Mouse (Mus musculus) limb, embryonic 14.5 days (tissue): ENCODE measurements around the gene Pdgfc. TPM values are rescaled to one million over a fixed set of nuclear protein-coding genes. Genes with fewer than 3 reads are reported as not detected.

Experiments used
- ATAC-seq: fragments of 200-750 bp; cut with Nextera tagmentation; 2 replicates; pipeline ENCODE4 v1.8.0; 2017; ENCODE audit warnings: low read depth, moderate number of reproducible peaks, moderate TSS enrichment; ENCODE audit not compliant: low FRiP score
- DNase-seq: peaks from one replicate; pipeline ENCODE4 v3.0.0-alpha.2; 2015; ENCODE audit warnings: low spot score
- H3K27ac ChIP-seq: fragments of 300-500 bp; sonication (generic); replicated peaks from 2 replicates; pipeline ENCODE4 v1.5.1; 2014; ENCODE audit warnings: low read depth, mild to moderate bottlenecking, low read length, moderate library complexity, mixed read lengths
- H3K27me3 ChIP-seq: fragments of 300-500 bp; sonication (generic); 2 replicates; pipeline ENCODE4 v1.6.1; 2014; ENCODE audit warnings: low read length, mixed read lengths; ENCODE audit not compliant: control insufficient read depth, insufficient read depth
- H3K36me3 ChIP-seq: fragments of 300-500 bp; sonication (generic); 2 replicates; pipeline ENCODE4 v1.6.1; 2014; ENCODE audit warnings: mild to moderate bottlenecking, low read length, moderate library complexity, mixed read lengths; ENCODE audit not compliant: control insufficient read depth, insufficient read depth
- H3K4me1 ChIP-seq: fragments of 300-500 bp; sonication (generic); 2 replicates; pipeline ENCODE4 v1.6.1; 2014; ENCODE audit warnings: antibody characterized with exemption, low read length, mixed read lengths; ENCODE audit not compliant: control insufficient read depth, insufficient read depth
- H3K4me2 ChIP-seq: fragments of 300-500 bp; sonication (generic); replicated peaks from 2 replicates; pipeline ENCODE4 v1.6.1; 2014; ENCODE audit warnings: low read depth, mild to moderate bottlenecking, low read length, moderate library complexity; ENCODE audit not compliant: severe bottlenecking
- H3K4me3 ChIP-seq: fragments of 300-500 bp; sonication (generic); replicated peaks from 2 replicates; pipeline ENCODE4 v1.5.1; 2014; ENCODE audit warnings: low read length
- H3K9ac ChIP-seq: fragments of 300-500 bp; sonication (generic); 2 replicates; pipeline ENCODE4 v1.6.1; 2014; ENCODE audit warnings: mild to moderate bottlenecking, low read depth, low read length, moderate library complexity; ENCODE audit not compliant: severe bottlenecking
- H3K9me3 ChIP-seq: fragments of 300-500 bp; sonication (generic); 2 replicates; pipeline ENCODE4 v1.6.1; 2016; ENCODE audit warnings: low read length; ENCODE audit not compliant: control insufficient read depth
- POLR2A ChIP-seq: fragments of 200-500 bp; IDR thresholded peaks from 2 replicates; pipeline ENCODE4 v1.8.0; 2012; ENCODE audit warnings: inconsistent platforms, mild to moderate bottlenecking, moderate library complexity, borderline replicate concordance; ENCODE audit not compliant: insufficient read depth, insufficient read length; ENCODE audit errors: extremely low read depth
- WGBS: fragments of 180-500 bp; shearing (Covaris S2); extraction: QIAGEN DNeasy Blood & Tissue Kit; methylation state at CpG from one replicate; pipeline ENCODE4 v1.1.7; 2014; 5-methylcytosine and 5-hydroxymethylcytosine counted together
- polyA plus RNA-seq, 2 experiments: library from polyadenylated mRNA; depleted of rRNA in 1 of 2; stranded (reverse) in 1 of 2; unstranded in 1 of 2; fragments of >200 nt; fragmentation: Nextera tagmentation in 1 of 2; extraction: Ambion mirVana in 1 of 2; gene quantifications; 2 replicates each; pipeline versions ENCODE4 v1.2.1 to v1.2.3; 2012 to 2014

Gene Pdgfc
- polyA plus RNA-seq, 2 experiments: 32.1 to 44.8 TPM

GRCm38 (mm10) chr3:81029321-81029720, 6.9 kb upstream of the Pdgfc start:
- Histone ChIP-seq H3K27me3 (no peaks in the 10 kb centered on the region), H3K4me2 (no peak overlapping the region), H3K9ac (no peak overlapping the region), H3K27ac (no peak overlapping the region), H3K36me3 (no peaks in the 10 kb centered on the region), H3K9me3 (no peaks in the 10 kb centered on the region), H3K4me1 (peaks cover 13% of the 10 kb centered on the region), H3K4me3 (no peak overlapping the region)
- 65% methylated on average over 4 of the region's 4 CpGs for WGBS
- TF ChIP-seq POLR2A: no peak
- no peak for ATAC-seq
- DNase-seq: no peak

GRCm38 (mm10) chr3:81029909-81030308, 6.3 kb upstream of the Pdgfc start:
- H3K4me1 ChIP-seq: peaks cover 14% of the 10 kb centered on the region

GRCm38 (mm10) chr3:81030311-81030710, 5.9 kb upstream of the Pdgfc start:
- no peak for ATAC-seq

More at GRCm38 (mm10) chr3:81029909-81030308, 6.3 kb upstream of the Pdgfc start:
- ATAC-seq: no peak
- Histone ChIP-seq H3K4me2 (no peak overlapping the region), H3K27me3 (no peaks in the 10 kb centered on the region), H3K36me3 (no peaks in the 10 kb centered on the region), H3K9me3 (no peaks in the 10 kb centered on the region), H3K9ac (no peak overlapping the region), H3K4me3 (no peak overlapping the region), H3K27ac (no peak overlapping the region)
- DNase-seq: no peak
- 52% methylated on average over 3 of the region's 3 CpGs for WGBS
- no peak for TF ChIP-seq POLR2A

GRCm38 (mm10) chr3:81032014-81032413, 4.2 kb upstream of the Pdgfc start:
- Histone ChIP-seq H3K4me2 (no peak overlapping the region), H3K27me3 (no peaks in the 10 kb centered on the region), H3K36me3 (no peaks in the 10 kb centered on the region), H3K9me3 (no peaks in the 10 kb centered on the region), H3K4me3 (no peak overlapping the region), H3K9ac (no peak overlapping the region), H3K4me1 (peaks cover 14% of the 10 kb centered on the region), H3K27ac (no peak overlapping the region)
- ATAC-seq (no peak), DNase-seq (no peak)
- WGBS: 86% methylated on average over 4 of the region's 4 CpGs
- TF ChIP-seq POLR2A: no peak

More at GRCm38 (mm10) chr3:81030311-81030710, 5.9 kb upstream of the Pdgfc start:
- TF ChIP-seq POLR2A: no peak
- Histone ChIP-seq H3K9ac (no peak overlapping the region), H3K4me3 (no peak overlapping the region), H3K27ac (no peak overlapping the region), H3K27me3 (no peaks in the 10 kb centered on the region), H3K9me3 (no peaks in the 10 kb centered on the region), H3K4me2 (no peak overlapping the region), H3K36me3 (no peaks in the 10 kb centered on the region), H3K4me1 (peaks cover 14% of the 10 kb centered on the region)
- DNase-seq: no peak
- WGBS: 66% methylated on average over 2 of the region's 2 CpGs

DNA sequence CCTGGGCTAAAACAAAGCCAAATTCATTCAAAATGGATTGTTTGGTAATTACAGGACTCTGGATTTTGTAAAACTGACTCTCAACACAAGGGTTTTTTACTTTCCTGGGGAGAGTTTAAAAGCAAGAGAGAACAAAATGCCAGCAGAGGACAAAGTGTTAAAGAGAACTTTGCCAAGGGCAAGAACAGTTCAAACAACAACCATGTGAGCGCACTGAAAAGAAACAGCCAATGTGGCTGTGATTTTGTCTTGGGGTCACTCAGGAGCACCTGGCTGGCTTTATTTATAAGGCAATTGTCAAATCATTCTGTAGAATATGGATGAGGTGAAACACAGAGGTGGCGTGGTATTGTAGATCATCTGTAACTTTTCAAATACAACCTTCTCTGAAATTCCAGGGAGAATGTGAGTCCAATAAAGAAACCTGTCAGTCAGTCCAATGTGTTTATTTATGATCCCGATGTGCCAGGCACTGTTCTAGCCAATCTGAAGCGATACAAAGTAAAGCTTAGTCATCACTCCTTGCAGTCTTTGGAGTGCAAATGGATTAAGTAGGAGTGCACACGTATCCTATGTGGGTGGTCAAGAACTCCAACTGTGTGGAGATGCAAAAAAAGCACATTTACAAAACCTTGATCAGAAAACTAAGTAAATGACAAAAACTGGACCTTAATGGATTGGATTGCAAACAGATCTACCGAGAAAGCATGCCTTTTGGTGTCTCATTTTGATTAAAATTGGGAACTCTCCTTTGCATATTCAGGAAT, 1.7 kb upstream of the Pdgfc start:
- Histone ChIP-seq H3K36me3 (no peaks in the 10 kb centered on the region), H3K27ac (no peak overlapping the region), H3K4me3 (no peak overlapping the region), H3K4me2 (no peak overlapping the region), H3K9ac (no peak overlapping the region), H3K27me3 (no peaks in the 10 kb centered on the region), H3K4me1 (peaks cover 17% of the 10 kb centered on the region), H3K9me3 (no peaks in the 10 kb centered on the region)
- no peak for TF ChIP-seq POLR2A
- WGBS: 41% methylated on average over 6 of the region's 6 CpGs
- ATAC-seq (no peak), DNase-seq (no peak)
